Mouse (Mus musculus) heart, adult 2 months (tissue): ENCODE results near the gene S100a13. TPM values are rescaled to one million over a fixed set of nuclear protein-coding genes. Genes with fewer than 3 reads are reported as not detected.

ENCODE experiments used
- DNase-seq, 2 experiments: peaks; one replicate each; pipeline ENCODE4 v3.0.0; 2021
- H3K27ac ChIP-seq: fragments of 200-600 bp; 2 replicates; pipeline ENCODE4 v1.8.1; 2022
- H3K27me3 ChIP-seq: fragments of 200-500 bp; 2 replicates; pipeline ENCODE4 v1.6.1; 2012; ENCODE audit warnings: mild to moderate bottlenecking, low read length, inconsistent platforms, mixed read lengths; ENCODE audit not compliant: control insufficient read depth, insufficient read depth
- H3K36me3 ChIP-seq: fragments of 200-500 bp; 2 replicates; pipeline ENCODE4 v1.6.1; 2012; ENCODE audit warnings: low read length, inconsistent platforms; ENCODE audit not compliant: control insufficient read depth, insufficient read depth
- H3K4me1 ChIP-seq: fragments of 200-500 bp; 2 replicates; pipeline ENCODE4 v1.6.1; 2011; ENCODE audit warnings: low read length; ENCODE audit not compliant: control insufficient read depth, insufficient read depth
- H3K4me3 ChIP-seq: fragments of 200-600 bp; 2 replicates; pipeline ENCODE4 v1.8.1; 2022
- H3K79me2 ChIP-seq: fragments of 200-500 bp; replicated peaks from 2 replicates; pipeline ENCODE4 v1.6.1; 2012; ENCODE audit warnings: mild to moderate bottlenecking, inconsistent platforms, low read length, moderate library complexity, mixed read lengths; ENCODE audit not compliant: control insufficient read depth, insufficient read depth
- H3K9ac ChIP-seq: fragments of 200-500 bp; 2 replicates; pipeline ENCODE4 v1.6.1; 2012; ENCODE audit warnings: low read depth, mild to moderate bottlenecking, control low read depth, inconsistent platforms, low read length, mixed read lengths
- CTCF ChIP-seq: fragments of 200-600 bp; IDR thresholded peaks from 2 replicates; pipeline ENCODE4 v1.8.1; 2022; ENCODE audit warnings: antibody characterized with exemption, mild to moderate bottlenecking, moderate library complexity
- EP300 ChIP-seq: fragments of 200-500 bp; IDR thresholded peaks from 2 replicates; pipeline ENCODE4 v1.6.1; 2011; ENCODE audit warnings: low read depth, low read length, control low read depth; ENCODE audit not compliant: insufficient read depth
- POLR2A ChIP-seq: fragments of 200-500 bp; IDR thresholded peaks from 2 replicates; pipeline ENCODE4 v1.6.1; 2011; ENCODE audit warnings: mild to moderate bottlenecking, low read depth, low read length, control low read depth; ENCODE audit not compliant: insufficient read depth
- WGBS: fragments of 180-500 bp; shearing (Covaris S2); methylation state at CpG from one replicate; pipeline ENCODE4 v1.1.7; 2018; 5-methylcytosine and 5-hydroxymethylcytosine counted together
- intact Hi-C: fragments of 180-260 bp; cut with DNase I; formaldehyde crosslinking; loops from one replicate; pipeline ENCODE4 v1.15.1; 2025
- polyA plus RNA-seq: library from polyadenylated mRNA; depleted of rRNA; stranded (reverse); fragments of >200 nt; gene quantifications from 2 replicates; pipeline ENCODE4 v1.2.3, GENCODE M21; 2012
- total RNA-seq, 2 experiments: library from RNA; stranded (reverse); gene quantifications; 2 replicates each; pipeline ENCODE4 v1.2.3; 2021

The S100a13 gene
- total and polyA plus RNA-seq, 3 experiments, result 28.3 to 56.7 (median 29.6) TPM

DNA sequence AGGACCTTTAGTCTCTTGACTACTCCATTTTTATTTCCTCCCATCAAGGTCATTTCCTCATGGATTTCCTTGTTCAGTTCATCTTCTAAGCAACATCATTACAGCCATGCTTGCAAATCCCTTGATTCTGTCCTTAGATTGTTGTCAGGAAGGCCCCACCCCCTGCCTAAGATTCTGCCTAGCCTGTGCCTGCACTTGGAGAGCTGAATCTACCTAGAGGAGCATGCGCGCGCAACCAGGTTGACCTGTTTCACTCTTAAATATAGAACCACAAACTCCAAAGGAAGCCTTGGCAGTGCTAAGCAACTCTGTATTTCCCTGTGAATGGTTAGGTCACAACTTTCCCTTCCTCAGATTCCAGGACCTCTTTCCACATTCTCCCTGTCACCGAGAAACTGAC lies 3.5 kb downstream of the S100a13 start:
- intact Hi-C loops, result no loop called here

GRCm38 (mm10) chr3:90525421-90525820 lies 11.2 kb downstream of the S100a13 start:
- WGBS, result 44% methylated on average over 4 of the region's 4 CpGs
- H3K27ac ChIP-seq, result no peak overlapping the region
- DNase-seq, result peak; percentile 47 to 50
- H3K79me2 ChIP-seq, result no peaks in the 10 kb centered on the region
- no peak overlapping the region for H3K4me3 ChIP-seq
- no peaks in the 10 kb centered on the region for H3K27me3 ChIP-seq
- H3K9ac ChIP-seq, result no peak overlapping the region
- TF ChIP-seq EP300, result peak; percentile 72; the same call in 1 of the 2 replicates
- TF ChIP-seq POLR2A, result no peak
- TF ChIP-seq CTCF, result peak; percentile 91
- H3K36me3 ChIP-seq, result peaks cover 2% of the 10 kb centered on the region
- no peaks in the 10 kb centered on the region; the same call in 1 of the 2 replicates for H3K4me1 ChIP-seq
- intact Hi-C loops, result loop anchor here (1.0 to 2.0 kb wide), 2 partner anchors 15 to 91 kb away; no protein-coding TSS in a partner anchor

More for the DNA sequence above, 3.5 kb downstream of the S100a13 start:
- TF ChIP-seq EP300, result no peak
- no peak for TF ChIP-seq POLR2A
- TF ChIP-seq CTCF, result no peak
- Histone ChIP-seq H3K36me3 (peaks cover 12% of the 10 kb centered on the region), H3K9ac (no peak overlapping the region), H3K79me2 (no peaks in the 10 kb centered on the region; the same call in 1 of the 2 replicates), H3K27me3 (no peaks in the 10 kb centered on the region), H3K27ac (no peak overlapping the region; the same call in 1 of the 2 replicates), H3K4me3 (no peak overlapping the region), H3K4me1 (peaks cover 14% of the 10 kb centered on the region)
- no peak for DNase-seq
- WGBS, result 64% methylated on average over 4 of the region's 4 CpGs

DNA sequence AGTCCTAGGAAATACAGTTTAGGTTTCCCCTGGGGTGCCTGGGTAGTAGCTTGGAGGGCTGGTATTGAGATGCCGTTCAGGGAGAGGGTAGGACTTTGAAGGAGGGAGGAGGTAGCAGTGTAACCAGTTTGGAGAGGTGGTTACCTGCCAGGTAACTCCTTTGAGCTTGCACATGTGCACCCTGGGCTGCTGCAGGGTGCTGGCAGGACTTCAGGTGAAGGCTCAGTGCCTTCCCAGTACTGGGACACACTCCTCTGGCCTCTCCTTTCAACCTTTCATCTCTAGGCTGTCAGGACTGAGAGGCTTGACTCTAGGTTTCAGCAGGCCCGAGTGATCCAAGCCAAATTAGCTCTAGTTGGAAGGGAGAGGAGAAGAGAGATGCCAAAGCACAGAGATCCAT lies 11.8 kb downstream of the S100a13 start:
- no peak for DNase-seq
- Histone ChIP-seq H3K9ac (no peak overlapping the region), H3K4me1 (no peaks in the 10 kb centered on the region; the same call in 1 of the 2 replicates), H3K79me2 (no peaks in the 10 kb centered on the region), H3K27me3 (no peaks in the 10 kb centered on the region), H3K36me3 (no peaks in the 10 kb centered on the region), H3K4me3 (no peak overlapping the region), H3K27ac (no peak overlapping the region)
- TF ChIP-seq EP300, result no peak
- no peak for TF ChIP-seq CTCF
- TF ChIP-seq POLR2A, result no peak
- intact Hi-C loops, result loop anchor here (2.0 kb wide), 1 partner anchor 59 kb away; no protein-coding TSS in a partner anchor
- WGBS, result 66% methylated on average over 2 of the region's 2 CpGs

DNA sequence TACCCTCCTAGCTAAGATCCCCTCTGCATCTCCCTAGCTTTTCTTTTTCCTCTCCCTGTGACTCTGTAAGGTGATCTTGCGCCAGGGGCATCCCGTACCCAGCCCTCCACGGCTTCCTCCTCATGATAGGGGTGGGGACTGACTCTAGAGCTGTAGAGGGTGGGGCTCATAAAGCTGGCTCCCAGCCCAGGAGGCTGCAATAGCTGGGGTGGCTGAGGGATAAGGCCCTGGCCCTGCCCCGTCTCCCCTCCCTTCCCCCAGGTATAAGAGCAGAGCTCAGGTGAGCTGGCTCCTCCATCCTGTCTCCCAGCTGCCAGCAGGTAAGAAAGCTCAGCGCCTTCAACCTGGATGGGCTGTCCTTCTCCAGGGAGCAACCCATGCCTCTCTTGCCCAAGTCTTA lies 12.3 kb downstream of the S100a13 start, which contains the start of gene S100a14:
S100a14 (plus strand) TSS at position 277 of the 400 bp plus-strand sequence.
- Histone ChIP-seq H3K79me2 (no peaks in the 10 kb centered on the region), H3K27me3 (no peaks in the 10 kb centered on the region), H3K9ac (no peak within 1 kb of the TSS), H3K4me3 (no peak within 1 kb of the TSS), H3K4me1 (no peaks in the 10 kb centered on the region; the same call in 1 of the 2 replicates), H3K27ac (no peak within 1 kb of the TSS), H3K36me3 (no peaks in the 10 kb centered on the region)
- DNase-seq, result peak; percentile 41 to 47
- intact Hi-C loops, result loop anchor here (2.0 kb wide), 1 partner anchor 58 kb away; no protein-coding TSS in a partner anchor
- 42% methylated on average over 5 of the region's 5 CpGs for WGBS
- no peak for TF ChIP-seq EP300
- TF ChIP-seq CTCF, result no peak
- no peak for TF ChIP-seq POLR2A

GRCm38 (mm10) chr3:90527291-90527873 lies 13.1 kb downstream of the S100a13 start:
- no peak for DNase-seq
- Histone ChIP-seq H3K27me3 (no peaks in the 10 kb centered on the region), H3K36me3 (no peaks in the 10 kb centered on the region), H3K9ac (no peak overlapping the region), H3K27ac (no peak overlapping the region), H3K79me2 (no peaks in the 10 kb centered on the region), H3K4me3 (no peak overlapping the region), H3K4me1 (no peaks in the 10 kb centered on the region; the same call in 1 of the 2 replicates)
- TF ChIP-seq POLR2A, result no peak
- no peak for TF ChIP-seq EP300
- no peak for TF ChIP-seq CTCF
- 92% methylated on average over 7 of the region's 7 CpGs for WGBS
- intact Hi-C loops, result loop anchor here (2.0 kb wide), 1 partner anchor 57 kb away; no protein-coding TSS in a partner anchor

DNA sequence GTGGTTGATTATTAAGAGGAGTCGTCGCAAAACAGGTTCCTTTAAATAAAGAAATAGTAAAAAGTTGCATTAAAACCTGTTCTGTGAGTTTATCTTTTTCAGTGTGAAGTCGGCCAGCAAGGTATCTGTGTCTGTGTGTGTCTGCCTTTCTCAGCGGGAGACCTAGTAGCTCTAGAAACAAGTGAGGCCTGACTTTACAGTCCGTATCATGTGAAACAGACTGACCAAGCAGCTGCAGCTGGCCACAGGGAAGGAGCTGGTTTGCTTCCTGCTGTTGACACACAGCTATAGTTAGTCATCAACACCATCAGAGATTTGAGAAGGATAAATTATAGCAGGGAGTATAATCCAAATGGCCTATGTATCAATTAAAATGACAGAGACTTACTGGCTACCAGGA lies 17.5 kb downstream of the S100a13 start:
- H3K36me3 ChIP-seq, result no peaks in the 10 kb centered on the region
- H3K79me2 ChIP-seq, result no peaks in the 10 kb centered on the region
- H3K27ac ChIP-seq, result no peak overlapping the region
- no peak overlapping the region for H3K9ac ChIP-seq
- intact Hi-C loops, result no loop called here
- WGBS, result 83% methylated on average over 5 of the region's 5 CpGs
- H3K4me3 ChIP-seq, result no peak overlapping the region
- H3K27me3 ChIP-seq, result no peaks in the 10 kb centered on the region
- DNase-seq, result no peak
- TF ChIP-seq CTCF (no peak), EP300 (no peak), POLR2A (no peak)
- peaks cover 1% of the 10 kb centered on the region; the same call in 1 of the 2 replicates for H3K4me1 ChIP-seq
